Mouse (Mus musculus): ENCODE data around the gene Ankrd11. TPM values are rescaled to one million over a fixed set of nuclear protein-coding genes. Genes with fewer than 3 reads are reported as not detected.
A peak's percentile ranks its signal among the peaks of the same experiment; 100 is the strongest.

Ankrd11 gene
- polyA plus RNA-seq, 1 experiment from 2014 or later: 65.7 TPM

GRCm38 (mm10) chr8:122927841-122928240 is 114.2 kb downstream of the Ankrd11 start:
- no peaks in the 10 kb centered on the region for H3K9me3 ChIP-seq
- no peak overlapping the region for H3K4me3 ChIP-seq (replicated peaks)
- WGBS: 89% methylated on average over 3 of the region's 3 CpGs
- no peaks in the 10 kb centered on the region for H3K27me3 ChIP-seq
- no peak overlapping the region for H3K4me2 ChIP-seq
- 0 out of 2 replicates have a peak, but pooled peaks cover 4% of the 10 kb centered on the region for H3K36me3 ChIP-seq (replicated peaks)
- no peak overlapping the region for H3K9ac ChIP-seq
- no peak overlapping the region for H3K27ac ChIP-seq
- ATAC-seq (ENCODE audit: low FRiP score): no peak
- H3K4me1 ChIP-seq: peaks cover 18% of the 10 kb centered on the region

DNA sequence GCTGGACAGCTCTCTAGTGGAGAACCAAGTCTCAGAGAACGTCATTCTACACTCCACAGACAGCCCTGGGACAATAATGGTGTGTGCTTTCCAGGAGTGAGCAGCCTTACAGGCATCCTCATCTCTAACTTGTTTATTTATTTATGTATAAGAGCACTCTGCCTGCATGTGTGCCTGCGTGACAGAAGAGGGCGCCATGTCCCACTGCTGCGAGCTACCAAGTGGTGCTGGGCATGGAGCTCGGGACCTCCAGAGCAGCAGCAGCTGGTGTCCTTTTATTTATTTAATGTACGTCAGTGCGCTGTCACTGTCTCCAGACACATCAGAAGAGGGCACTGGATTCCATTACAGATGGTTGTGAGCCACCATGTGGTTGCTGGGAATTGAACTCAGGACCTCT is 115.3 kb downstream of the Ankrd11 start:
- H3K9me3 ChIP-seq: no peaks in the 10 kb centered on the region
- H3K9ac ChIP-seq: no peak overlapping the region
- H3K4me2 ChIP-seq: no peak overlapping the region
- ATAC-seq (ENCODE audit: low FRiP score): no peak
- no peaks in the 10 kb centered on the region for H3K27me3 ChIP-seq
- no peak overlapping the region for H3K27ac ChIP-seq
- no peak overlapping the region for H3K4me3 ChIP-seq (replicated peaks)
- WGBS: 83% methylated on average over 7 of the region's 7 CpGs
- H3K36me3 ChIP-seq (replicated peaks): 0 out of 2 replicates have a peak, but pooled peaks cover 4% of the 10 kb centered on the region
- H3K4me1 ChIP-seq: peaks cover 12% of the 10 kb centered on the region

DNA sequence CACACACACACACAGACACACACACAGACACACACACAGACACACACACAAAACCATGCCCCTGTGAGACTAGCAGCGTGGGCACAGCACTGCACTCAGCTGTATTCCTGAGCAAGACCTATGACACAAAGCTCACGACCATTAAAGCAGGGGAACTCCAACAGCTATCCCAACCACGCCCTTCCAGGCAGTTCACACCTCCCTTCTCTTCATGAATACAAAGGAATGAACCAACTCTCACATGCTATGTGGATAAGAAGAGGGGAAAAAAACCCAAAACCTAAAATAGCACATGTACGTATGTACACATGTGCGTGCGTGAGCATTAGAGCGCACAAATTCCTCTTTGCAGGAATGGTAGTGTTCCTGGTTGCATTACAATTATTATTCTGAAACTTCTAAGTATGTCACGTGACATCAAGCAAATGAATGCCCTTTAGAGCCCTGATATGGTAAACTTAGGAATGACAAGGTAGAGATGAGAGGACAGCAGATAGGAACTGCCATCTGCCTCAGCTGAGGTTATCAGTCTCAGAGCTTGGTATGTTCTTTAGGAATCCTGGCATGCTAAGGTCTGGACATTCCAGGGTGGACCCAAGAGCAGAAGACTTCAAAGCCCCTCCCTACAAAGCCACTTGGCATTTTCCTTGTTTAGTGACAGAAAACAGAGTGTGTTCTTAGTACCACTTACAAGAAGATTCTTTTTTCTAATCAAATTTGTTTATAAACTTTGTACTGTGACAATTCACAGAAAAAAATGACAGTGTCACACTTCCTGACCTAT is 115.9 kb downstream of the Ankrd11 start:
- Histone ChIP-seq H3K27ac (no peak overlapping the region), H3K4me2 (no peak overlapping the region), H3K4me1 (peaks cover 18% of the 10 kb centered on the region), H3K9ac (no peak overlapping the region), H3K36me3 (replicated peaks) (0 out of 2 replicates have a peak, but pooled peaks cover 4% of the 10 kb centered on the region), H3K9me3 (no peaks in the 10 kb centered on the region), H3K27me3 (no peaks in the 10 kb centered on the region), H3K4me3 (replicated peaks) (no peak overlapping the region)
- no peak for ATAC-seq (ENCODE audit: low FRiP score)
- 93% methylated on average over 8 of the region's 8 CpGs for WGBS

DNA sequence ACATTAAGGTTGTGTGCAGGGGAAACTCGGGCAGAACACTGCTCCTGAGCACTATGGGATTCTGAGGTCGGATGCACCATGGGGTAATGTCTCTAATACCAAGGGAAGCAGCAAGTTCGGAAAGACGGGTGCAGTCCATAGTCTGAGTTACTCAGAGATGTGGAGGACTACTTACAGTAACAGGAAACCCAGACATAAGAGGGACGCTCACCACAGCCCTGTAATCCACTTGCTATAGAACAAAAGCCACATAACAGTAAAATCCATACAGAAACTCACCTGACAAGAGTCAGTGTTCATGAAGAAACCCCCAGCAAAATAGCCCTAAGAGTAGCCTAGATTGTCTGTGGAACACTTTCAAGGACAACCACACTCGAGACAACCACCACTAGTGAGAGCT is 118.0 kb downstream of the Ankrd11 start:
- no peak overlapping the region for H3K4me3 ChIP-seq (replicated peaks)
- H3K27ac ChIP-seq: no peak overlapping the region
- H3K4me2 ChIP-seq: no peak overlapping the region
- H3K9me3 ChIP-seq: no peaks in the 10 kb centered on the region
- WGBS: 79% methylated on average over 6 of the region's 6 CpGs
- H3K9ac ChIP-seq: no peak overlapping the region
- H3K36me3 ChIP-seq (replicated peaks): 0 out of 2 replicates have a peak, but pooled peaks cover 4% of the 10 kb centered on the region
- H3K27me3 ChIP-seq: no peaks in the 10 kb centered on the region
- ATAC-seq (ENCODE audit: low FRiP score): no peak
- H3K4me1 ChIP-seq: peaks cover 25% of the 10 kb centered on the region

DNA sequence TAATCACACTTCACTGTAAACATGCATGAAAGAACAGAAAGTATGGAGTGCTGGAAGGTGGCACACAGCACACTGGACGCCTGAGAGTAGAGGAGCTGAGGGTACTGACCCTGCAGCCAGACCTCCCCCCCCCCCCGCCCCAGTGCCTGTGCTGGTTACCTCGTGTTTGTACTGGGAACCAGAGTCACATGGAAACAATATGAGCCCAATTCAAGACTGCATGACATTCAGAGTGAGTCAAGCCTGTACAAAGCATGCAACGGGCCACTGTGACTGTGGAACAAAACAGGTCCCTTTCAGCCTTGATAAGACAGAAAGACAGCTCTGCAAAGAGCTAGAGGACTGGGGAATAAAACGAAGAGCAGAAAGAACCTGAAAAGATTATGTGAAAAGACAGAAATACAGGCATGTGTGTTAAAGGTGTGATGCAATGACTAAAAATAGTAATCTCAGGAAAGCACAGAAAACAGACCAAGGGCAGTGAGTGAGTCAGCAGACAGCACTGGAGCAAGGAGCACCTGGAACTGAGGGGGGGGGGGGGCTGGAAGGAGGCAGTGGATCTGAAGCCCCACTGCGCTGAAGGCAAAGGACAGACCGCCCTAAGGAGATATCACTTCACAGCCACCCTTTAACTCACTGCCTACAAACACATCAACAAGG is 118.5 kb downstream of the Ankrd11 start:
- H3K4me2 ChIP-seq: no peak overlapping the region
- no peaks in the 10 kb centered on the region for H3K27me3 ChIP-seq
- H3K27ac ChIP-seq: no peak overlapping the region
- no peak for ATAC-seq (ENCODE audit: low FRiP score)
- 54% methylated on average over 7 of the region's 7 CpGs for WGBS
- peaks cover 27% of the 10 kb centered on the region for H3K4me1 ChIP-seq
- H3K36me3 ChIP-seq (replicated peaks): 0 out of 2 replicates have a peak, but pooled peaks cover 4% of the 10 kb centered on the region
- H3K9ac ChIP-seq: no peak overlapping the region
- H3K4me3 ChIP-seq (replicated peaks): no peak overlapping the region
- no peaks in the 10 kb centered on the region for H3K9me3 ChIP-seq

- ATAC-seq (ENCODE audit: low FRiP score): no peak
- H3K27ac ChIP-seq: no peak overlapping the region
These were observed 119.1 kb downstream of the Ankrd11 start for GRCm38 (mm10) chr8:122922945-122923344.

DNA sequence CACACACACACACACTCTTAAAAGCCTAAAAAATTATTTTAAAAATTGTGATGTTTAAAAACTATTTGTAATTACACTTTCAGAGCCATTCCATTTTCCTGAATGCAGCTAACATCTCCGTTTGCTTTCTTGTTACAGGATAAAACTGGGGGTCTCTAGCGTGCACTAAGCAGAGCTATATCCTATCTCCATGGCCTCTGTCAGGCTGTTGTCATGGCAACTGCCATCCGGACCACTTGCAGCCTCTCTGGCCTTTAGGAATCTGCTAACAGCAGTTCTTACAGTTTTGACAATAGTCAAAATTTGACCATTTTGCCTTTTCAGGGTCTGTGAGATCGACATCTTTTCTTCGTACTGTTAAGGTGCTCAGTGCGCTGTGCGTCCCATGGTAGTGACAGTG is 121.2 kb downstream of the Ankrd11 start:
- no peak overlapping the region for H3K4me3 ChIP-seq (replicated peaks)
- ATAC-seq (ENCODE audit: low FRiP score): no peak
- no peak overlapping the region for H3K9ac ChIP-seq
- H3K4me2 ChIP-seq: no peak overlapping the region
- 71% methylated on average over 7 of the region's 7 CpGs for WGBS
- H3K4me1 ChIP-seq: peaks cover 39% of the 10 kb centered on the region
- H3K36me3 ChIP-seq (replicated peaks): no peaks in the 10 kb centered on the region
- H3K9me3 ChIP-seq: no peaks in the 10 kb centered on the region
- H3K27me3 ChIP-seq: no peaks in the 10 kb centered on the region
- no peak overlapping the region for H3K27ac ChIP-seq

More at GRCm38 (mm10) chr8:122922945-122923344, 119.1 kb downstream of the Ankrd11 start:
- H3K4me1 ChIP-seq: peaks cover 33% of the 10 kb centered on the region
- 0 out of 2 replicates have a peak, but pooled peaks cover 4% of the 10 kb centered on the region for H3K36me3 ChIP-seq (replicated peaks)
- no peak overlapping the region for H3K9ac ChIP-seq
- H3K27me3 ChIP-seq: no peaks in the 10 kb centered on the region
- H3K9me3 ChIP-seq: no peaks in the 10 kb centered on the region
- H3K4me2 ChIP-seq: no peak overlapping the region
- WGBS: 83% methylated on average over 3 of the region's 3 CpGs
- H3K4me3 ChIP-seq (replicated peaks): no peak overlapping the region

- Histone ChIP-seq H3K36me3 (replicated peaks) (peaks cover 20% of the 10 kb centered on the region), H3K9ac (no peak overlapping the region), H3K4me3 (replicated peaks) (no peak overlapping the region), H3K27me3 (no peaks in the 10 kb centered on the region), H3K27ac (no peak overlapping the region), H3K9me3 (no peaks in the 10 kb centered on the region), H3K4me1 (peaks cover 32% of the 10 kb centered on the region), H3K4me2 (no peak overlapping the region)
- WGBS: 83% methylated on average over 7 of the region's 7 CpGs
- no peak for ATAC-seq (ENCODE audit: low FRiP score)
These were observed 123.5 kb downstream of the Ankrd11 start for GRCm38 (mm10) chr8:122918438-122919107.

DNA sequence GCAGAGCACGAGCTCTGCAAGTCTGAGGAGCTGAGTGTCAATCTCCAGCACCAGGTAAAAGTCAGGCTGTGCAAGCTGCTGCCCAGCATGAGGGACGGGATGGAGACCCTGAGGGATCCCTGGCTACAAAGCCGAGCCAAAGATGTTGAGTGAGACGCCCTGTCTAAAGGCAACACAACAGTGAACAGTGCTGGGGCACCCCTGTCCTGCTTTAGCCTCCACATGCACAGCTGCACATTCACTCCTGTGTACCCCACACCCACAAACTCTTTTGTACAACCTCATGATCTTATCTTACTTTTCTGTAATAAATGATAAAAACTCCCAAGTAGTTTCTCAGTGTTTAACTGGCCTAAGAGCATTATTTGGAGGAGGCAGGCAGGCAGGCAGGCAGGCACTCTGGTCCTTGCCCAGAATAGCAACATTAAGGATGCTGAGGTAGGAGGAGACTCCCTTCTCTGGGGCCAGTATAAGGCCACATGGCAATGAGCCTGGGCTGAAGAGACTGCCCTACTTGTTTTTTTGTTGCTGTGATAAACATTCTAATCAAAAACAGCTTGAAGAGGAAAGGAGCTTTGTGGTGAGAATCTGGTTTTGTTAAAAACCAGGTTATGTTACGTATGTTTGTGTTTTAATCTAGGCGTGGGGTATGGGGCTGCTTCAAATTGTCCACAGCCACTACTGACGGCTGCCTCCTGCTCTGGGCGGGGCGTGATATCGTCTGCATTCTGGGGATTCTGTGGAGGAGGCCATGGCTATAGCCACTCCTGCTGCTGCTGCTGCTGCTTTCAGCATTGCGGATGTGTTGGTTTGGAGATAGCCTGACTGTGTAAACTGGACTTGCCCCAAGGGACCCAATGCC is 124.3 kb downstream of the Ankrd11 start:
- Histone ChIP-seq H3K4me1 (peaks cover 28% of the 10 kb centered on the region), H3K9me3 (no peaks in the 10 kb centered on the region), H3K4me3 (replicated peaks) (no peak overlapping the region), H3K27me3 (no peaks in the 10 kb centered on the region), H3K36me3 (replicated peaks) (peaks cover 24% of the 10 kb centered on the region), H3K4me2 (no peak overlapping the region), H3K9ac (no peak overlapping the region), H3K27ac (0 out of 2 replicates have a peak overlapping the region, but pooled peaks have one; percentile 10)
- no peak for ATAC-seq (ENCODE audit: low FRiP score)
- WGBS: 69% methylated on average over 11 of the region's 11 CpGs

DNA sequence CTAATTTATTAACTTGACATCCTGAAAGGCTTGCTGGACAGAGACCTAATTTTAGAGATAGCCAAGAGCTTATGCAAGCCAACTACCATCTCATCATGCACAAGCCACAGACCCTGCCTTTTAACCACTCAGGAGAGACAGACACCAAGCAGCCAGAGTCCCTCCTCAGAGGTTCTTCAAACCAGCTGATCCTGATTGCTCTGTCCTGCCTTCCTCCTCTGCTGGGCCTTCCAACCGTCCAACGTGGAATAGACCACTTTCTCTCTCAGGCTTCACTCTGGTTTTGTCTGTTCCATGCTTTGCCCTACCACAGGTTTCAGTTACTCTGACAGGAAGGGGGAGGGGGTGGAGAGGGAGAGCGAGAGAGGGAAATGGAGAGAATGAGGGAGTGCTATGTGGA is 125.3 kb downstream of the Ankrd11 start:
- Histone ChIP-seq H3K4me2 (no peak overlapping the region), H3K4me1 (peaks cover 27% of the 10 kb centered on the region), H3K4me3 (replicated peaks) (no peak overlapping the region), H3K27me3 (no peaks in the 10 kb centered on the region), H3K27ac (no peak overlapping the region), H3K9me3 (no peaks in the 10 kb centered on the region), H3K36me3 (replicated peaks) (peaks cover 30% of the 10 kb centered on the region), H3K9ac (no peak overlapping the region)
- ATAC-seq (ENCODE audit: low FRiP score): no peak
- WGBS: 88% methylated on average over 3 of the region's 3 CpGs

DNA sequence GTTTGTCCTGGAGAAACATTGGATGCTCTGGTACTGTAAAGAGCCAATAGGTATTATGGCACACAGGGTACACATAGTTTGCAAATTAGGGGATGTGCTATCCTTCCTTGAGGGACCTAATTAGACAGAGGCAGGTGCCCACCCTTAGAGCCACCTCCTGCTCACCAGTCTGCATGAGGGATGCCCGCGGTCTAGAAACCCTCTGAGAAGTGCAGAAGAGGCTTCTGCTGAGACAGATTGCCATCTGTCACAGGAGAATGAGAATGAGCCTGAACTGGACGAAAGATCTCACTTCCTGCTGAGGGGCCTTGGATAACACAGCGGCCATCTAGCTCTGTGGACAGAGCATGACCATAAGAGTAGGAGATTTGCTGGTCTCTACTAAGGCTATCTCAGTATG is 129.2 kb downstream of the Ankrd11 start:
- no peak for ATAC-seq (ENCODE audit: low FRiP score)
- Histone ChIP-seq H3K9me3 (no peaks in the 10 kb centered on the region), H3K4me3 (replicated peaks) (no peak overlapping the region), H3K36me3 (replicated peaks) (peaks cover 39% of the 10 kb centered on the region), H3K27me3 (no peaks in the 10 kb centered on the region), H3K9ac (no peak overlapping the region), H3K4me2 (no peak overlapping the region), H3K4me1 (peaks cover 14% of the 10 kb centered on the region), H3K27ac (no peak overlapping the region)
- WGBS: 88% methylated on average over 4 of the region's 4 CpGs
